Mouse (Mus musculus) frontal cortex, adult 2 months (tissue): ENCODE data around the gene Cyp26c1. TPM values are rescaled to one million over a fixed set of nuclear protein-coding genes. Genes with fewer than 3 reads are reported as not detected.
A peak's percentile ranks its signal among the peaks of the same experiment; 100 is the strongest.

Experiments
- DNase-seq, 2 experiments: peaks; one replicate each; pipeline ENCODE4 v3.0.0; 2022; ENCODE audit warnings: low spot score in 1 of 2; ENCODE audit errors: extremely low spot score in 1 of 2
- polyA plus RNA-seq: library from polyadenylated mRNA; depleted of rRNA; stranded (reverse); fragments of >200 nt; gene quantifications from 2 replicates; pipeline ENCODE4 v1.2.3, GENCODE M21; 2012; rRNA removed

Cyp26c1 gene
- polyA plus RNA-seq, 1 experiment = not detected

DNA sequence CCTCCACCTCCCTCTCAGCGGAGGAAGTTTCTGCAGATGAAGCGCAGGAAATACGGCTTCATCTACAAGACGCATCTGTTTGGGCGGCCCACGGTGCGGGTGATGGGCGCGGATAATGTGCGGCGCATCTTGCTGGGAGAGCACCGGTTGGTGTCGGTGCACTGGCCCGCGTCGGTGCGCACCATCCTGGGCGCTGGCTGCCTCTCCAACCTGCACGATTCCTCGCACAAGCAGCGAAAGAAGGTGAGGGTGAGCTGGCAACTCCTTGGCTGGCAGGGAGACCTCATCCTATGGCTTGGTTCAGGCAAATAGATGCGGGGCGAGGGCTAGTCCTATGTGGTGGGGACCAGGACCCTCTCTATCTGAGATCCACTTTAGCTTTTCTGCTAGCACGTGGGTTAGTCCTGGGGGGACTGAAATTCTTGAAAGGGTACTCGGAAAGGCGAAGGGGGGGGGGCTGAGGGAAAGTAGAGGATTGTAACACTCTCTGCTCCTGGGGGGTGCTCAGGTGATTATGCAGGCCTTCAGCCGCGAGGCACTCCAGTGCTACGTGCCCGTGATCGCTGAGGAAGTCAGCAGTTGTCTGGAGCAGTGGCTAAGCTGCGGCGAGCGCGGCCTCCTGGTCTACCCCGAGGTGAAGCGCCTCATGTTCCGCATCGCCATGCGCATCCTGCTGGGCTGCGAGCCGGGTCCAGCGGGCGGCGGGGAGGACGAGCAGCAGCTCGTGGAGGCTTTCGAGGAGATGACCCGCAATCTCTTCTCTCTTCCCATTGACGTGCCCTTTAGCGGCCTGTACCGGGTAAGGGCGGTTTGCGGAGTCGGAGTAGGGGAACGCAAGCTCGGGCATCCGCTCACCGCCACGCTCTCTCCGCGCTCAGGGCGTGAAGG lies 13.1 kb downstream of the Cyp26c1 start:
- DNase-seq = no peak

GRCm38 (mm10) chr19:37699711-37700110 lies 14.3 kb downstream of the Cyp26c1 start:
- DNase-seq = no peak

GRCm38 (mm10) chr19:37702377-37703076 lies 17.1 kb downstream of the Cyp26c1 start:
- DNase-seq = no peak

DNA sequence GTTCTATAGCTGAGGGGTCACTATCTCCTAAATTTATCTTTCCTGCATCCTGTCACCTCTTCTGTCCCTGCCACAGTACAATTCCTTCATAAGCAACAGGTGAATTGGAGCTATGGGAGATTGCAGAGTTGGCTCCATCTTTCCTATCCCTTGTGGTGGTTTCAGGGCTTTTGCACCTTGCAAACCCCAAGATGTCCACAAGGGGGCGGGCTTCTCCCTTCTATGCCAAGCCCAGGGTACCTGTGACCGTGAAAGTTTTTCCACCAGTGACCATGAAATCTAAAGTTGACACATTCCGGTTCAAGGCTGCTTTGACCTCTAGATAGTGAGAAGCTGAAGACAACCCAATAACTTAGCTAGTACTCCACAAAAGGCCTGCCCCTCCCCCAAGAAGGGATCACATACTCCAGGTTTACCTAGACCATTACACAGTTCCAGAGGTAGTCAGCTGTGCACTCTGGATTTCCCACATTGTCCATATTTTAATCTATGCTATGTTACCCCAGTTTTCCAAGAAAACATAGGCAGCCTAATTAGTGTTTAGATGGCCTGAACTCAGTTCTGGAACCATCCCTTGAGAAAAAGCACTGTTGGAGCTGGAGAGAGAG lies 18.6 kb downstream of the Cyp26c1 start:
- DNase-seq = peak; percentile 23 to 88

DNA sequence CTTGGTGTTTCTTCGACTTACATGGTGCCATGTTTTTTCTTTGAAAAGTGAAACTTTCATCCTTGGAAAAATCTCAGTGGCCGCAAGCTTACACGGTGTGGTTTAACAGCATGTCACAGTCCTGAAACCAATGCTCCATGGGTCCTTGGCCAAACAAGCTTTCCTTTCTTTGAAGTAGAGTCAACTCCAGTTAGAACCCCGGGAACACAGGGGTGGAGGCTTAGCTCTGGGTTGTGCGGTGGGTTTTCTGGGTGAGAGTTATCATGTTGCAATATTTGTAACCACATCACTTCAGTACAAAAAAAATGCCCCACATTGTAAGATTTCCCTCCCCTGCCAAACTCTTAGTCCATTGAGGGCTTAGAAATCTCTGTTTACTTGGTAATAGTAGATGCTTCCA lies 20.3 kb downstream of the Cyp26c1 start:
- no peak for DNase-seq

GRCm38 (mm10) chr19:37714681-37715080 lies 29.3 kb downstream of the Cyp26c1 start:
- no peak for DNase-seq

- DNase-seq = no peak
These were observed 30.6 kb downstream of the Cyp26c1 start for GRCm38 (mm10) chr19:37715980-37716379.

- no peak for DNase-seq
These were observed 31.3 kb downstream of the Cyp26c1 start for GRCm38 (mm10) chr19:37716524-37717175.

DNA sequence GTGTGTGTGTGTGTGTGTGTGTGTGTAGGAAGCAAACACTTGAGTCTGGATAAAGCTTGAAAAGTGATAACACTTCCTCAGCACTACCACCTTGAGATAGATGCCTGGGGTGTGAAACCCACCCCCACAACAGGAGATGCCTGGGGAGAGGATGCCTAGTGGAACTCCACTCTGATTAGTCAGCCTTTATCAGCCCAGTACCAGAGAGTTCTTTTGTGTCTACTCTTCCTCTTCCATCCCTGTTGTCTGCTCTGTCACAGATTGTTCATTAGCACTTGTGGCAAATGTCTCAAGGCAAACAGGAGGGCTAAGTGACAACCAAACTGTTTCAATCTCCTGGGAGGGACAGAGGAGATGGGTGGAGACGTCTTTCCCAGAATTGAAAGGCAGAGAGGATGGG lies 33.8 kb downstream of the Cyp26c1 start:
- no peak for DNase-seq

DNA sequence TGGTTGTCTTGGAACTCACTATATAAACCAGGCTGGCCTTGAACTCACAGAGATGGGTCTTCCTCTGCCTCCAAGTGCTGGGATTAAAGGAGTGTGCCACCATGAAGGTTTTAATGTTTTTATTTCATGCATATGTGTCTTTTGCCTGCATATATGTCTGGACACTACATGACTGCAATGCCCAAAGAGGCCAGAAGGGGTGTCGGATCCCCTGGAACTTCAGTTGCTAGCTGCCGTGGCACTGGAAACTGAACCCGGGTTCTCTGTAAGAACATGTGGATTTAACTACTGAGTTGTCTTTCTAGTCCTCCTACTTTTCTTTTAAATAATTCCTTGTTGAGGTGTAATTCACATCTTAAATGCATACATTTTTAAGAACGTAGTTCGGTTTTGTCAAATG lies 39.2 kb downstream of the Cyp26c1 start:
- no peak for DNase-seq

- no peak for DNase-seq
These were observed 41.2 kb downstream of the Cyp26c1 start for GRCm38 (mm10) chr19:37726585-37726984.

GRCm38 (mm10) chr19:37727366-37727765 lies 42.0 kb downstream of the Cyp26c1 start:
- DNase-seq = no peak

DNA sequence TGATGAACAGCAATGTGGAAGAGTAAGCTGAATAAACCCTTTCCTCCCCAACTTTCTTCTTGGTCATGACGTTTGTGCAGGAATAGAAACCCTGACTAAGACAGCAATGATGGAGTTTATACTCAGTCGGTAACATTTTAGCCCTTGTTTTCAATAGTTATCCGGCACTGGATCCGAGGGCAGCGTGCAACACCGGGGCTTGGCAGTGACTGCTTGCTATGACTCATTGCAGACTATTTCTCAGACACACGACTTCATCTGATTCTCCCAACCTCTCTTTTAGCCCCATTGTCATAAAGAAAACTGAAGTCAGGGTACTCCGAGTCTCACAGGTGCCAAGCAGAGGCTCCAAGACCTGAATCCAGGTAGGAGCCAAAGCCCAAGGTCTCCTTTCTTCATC lies 50.0 kb downstream of the Cyp26c1 start:
- DNase-seq = no peak

DNA sequence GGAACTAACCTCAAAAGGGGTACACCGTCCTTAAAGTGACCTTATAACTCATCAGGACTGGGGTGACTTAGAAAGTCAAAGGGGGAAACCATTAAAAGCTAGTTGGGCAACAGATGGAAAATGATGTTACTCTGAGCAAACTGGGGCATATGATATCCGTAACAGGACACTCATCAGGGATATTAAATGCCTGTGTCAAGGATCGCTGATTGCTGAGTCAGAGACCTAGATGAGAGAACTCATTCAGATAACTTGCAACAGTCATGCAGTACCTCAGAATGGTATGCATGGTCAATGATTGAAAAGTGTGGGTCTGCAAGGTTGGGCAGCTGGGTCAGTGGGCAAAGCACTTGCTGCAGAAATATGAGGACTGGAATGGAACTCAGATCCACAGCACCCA lies 53.2 kb downstream of the Cyp26c1 start:
- DNase-seq = no peak

DNA sequence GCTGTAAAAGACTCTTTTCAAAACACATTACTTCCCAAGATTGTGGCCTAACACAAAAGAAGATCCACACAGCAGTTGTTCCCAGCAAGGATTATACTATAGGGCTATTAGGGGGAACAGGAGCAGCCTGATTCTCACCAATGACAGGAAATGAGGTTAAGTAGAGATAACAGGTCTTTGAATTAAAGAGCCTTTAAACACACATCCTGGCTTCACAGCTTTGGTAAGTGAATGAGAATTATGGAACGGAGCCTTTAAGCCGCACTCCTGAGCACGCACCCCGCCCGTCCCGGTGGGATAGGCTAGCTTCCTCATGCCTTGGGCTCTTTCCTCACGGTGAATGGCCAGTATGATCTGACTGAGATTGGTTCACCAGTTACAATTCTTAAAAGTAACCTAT lies 54.7 kb downstream of the Cyp26c1 start:
- no peak for DNase-seq

Other genes starting within 250 kb of the Cyp26c1 start
- gene Exoc6, start 135.2 kb upstream of the Cyp26c1 start, polyA plus RNA-seq = 20.0 and 21.5 TPM in 2 replicates
- gene Cyp26a1, start 12.2 kb downstream of the Cyp26c1 start, polyA plus RNA-seq = 0.16 and 0.29 TPM in 2 replicates